Mouse (Mus musculus) kidney, postnatal 10 days (tissue): Measurements from ENCODE around the gene Fam71b.

Source experiments
- DNase-seq: peaks from one replicate; pipeline ENCODE4 v3.0.0; 2021; ENCODE audit warnings: mixed read lengths

Fam71b gene

GRCm38 (mm10) chr11:46436760-46437458 lies 40.5 kb downstream of the Fam71b start, which contains the start of gene Med7:
Gene Med7 (plus strand): TSS chr11:46436925.
- DNase-seq: peak; percentile 96

- DNase-seq: no peak
These were observed 41.2 kb downstream of the Fam71b start for GRCm38 (mm10) chr11:46437459-46438000.

GRCm38 (mm10) chr11:46439005-46439543 lies 42.7 kb downstream of the Fam71b start:
- no peak for DNase-seq

- no peak for DNase-seq
These were observed 45.4 kb downstream of the Fam71b start for GRCm38 (mm10) chr11:46441774-46442173.

GRCm38 (mm10) chr11:46443152-46443551 lies 46.8 kb downstream of the Fam71b start:
- no peak for DNase-seq

- DNase-seq: no peak
These were observed 47.6 kb downstream of the Fam71b start for GRCm38 (mm10) chr11:46443979-46444378.

GRCm38 (mm10) chr11:46446150-46446549 lies 49.8 kb downstream of the Fam71b start:
- no peak for DNase-seq

GRCm38 (mm10) chr11:46447644-46448484 lies 51.5 kb downstream of the Fam71b start:
- DNase-seq: no peak

GRCm38 (mm10) chr11:46449461-46450080 lies 53.2 kb downstream of the Fam71b start:
- no peak for DNase-seq

- no peak for DNase-seq
These were observed 58.2 kb downstream of the Fam71b start, which contains the start of gene Havcr2 for GRCm38 (mm10) chr11:46454453-46455045. Gene Havcr2 (plus strand): TSS chr11:46454935.
